Comparison of ENCODE assay signal across 8 mouse cellular contexts in genomic region chr11:11974591-11975255, GRCm38 (mm10).
DNase-seq lines count a peak whose midpoint lies in the region; ATAC-seq and TF ChIP-seq lines count a peak whose summit lies in the region.

No protein-coding gene starts in this region.

- in situ Hi-C loops in Patski (cut with MboI; ENCODE audit: low pct_unique_long_range_greater_than_20kb) = loop anchor here (5.0 to 25.0 kb wide), 2 partner anchors 162 to 412 kb away; no protein-coding TSS in a partner anchor

- no peak overlapping the region for H3K9ac ChIP-seq in embryonic facial prominence, embryonic 13.5 days

- no peak for DNase-seq in lung, adult 2 months
- DNase-seq in lung, postnatal 14 days = no peak
- DNase-seq in Patski (ENCODE audit: low read depth, low spot score) = no peak
- peak; percentile 43 for DNase-seq in kidney, adult 18-20 months
- peak; percentile 43 for DNase-seq in lung, postnatal 25 days (ENCODE audit: low spot score)
- DNase-seq in splenic B cell, adult 2 months (ENCODE audit: low read depth, low spot score) = peak; percentile 81
- DNase-seq in ovary, postnatal 14 days (ENCODE audit: low spot score) = no peak

- H3K36me3 ChIP-seq in embryonic facial prominence, embryonic 13.5 days = peaks cover 31% of the 10 kb centered on the region
- H3K36me3 ChIP-seq in splenic B cell, adult 2 months (ENCODE audit: control insufficient read depth, insufficient read depth, low read length, poor library complexity, severe bottlenecking) = no peaks in the 10 kb centered on the region

- TF ChIP-seq CTCF in lung, adult 2 months (IDR thresholded peaks at IDR 0.05; ENCODE audit: insufficient read depth, low read length) = peak; percentile 39; the same call in 1 of the 2 replicates
- peak; percentile 57 for TF ChIP-seq CTCF in Patski (IDR thresholded peaks at IDR 0.05)

- peaks cover 8% of the 10 kb centered on the region; the same call in 1 of the 2 replicates for H3K9me3 ChIP-seq in embryonic facial prominence, embryonic 13.5 days

- CTCF ChIA-PET in Patski (lab: Charles Lee) = interaction anchor here (0.6 to 8.5 kb wide), 17 partner anchors 11 to 418 kb away, joined by 3 to 99 read pairs (median 3); partner anchors contain the start of gene Fignl1

- no peak overlapping the region for H3K4me3 ChIP-seq in lung, adult 2 months (replicated peaks; ENCODE audit: extremely low read depth, low read depth, low read length)
- no peak overlapping the region for H3K4me3 ChIP-seq in embryonic facial prominence, embryonic 13.5 days

- 29% methylated on average over 10 of the region's 10 CpGs for WGBS in lung, adult 2 months
- 51% methylated on average over 10 of the region's 10 CpGs for WGBS in embryonic facial prominence, embryonic 13.5 days

- peak overlapping the region; percentile 10; the same call in 1 of the 2 replicates for H3K4me2 ChIP-seq in embryonic facial prominence, embryonic 13.5 days

- no peak for ATAC-seq in Patski
- 0 out of 2 replicates have a peak, but pooled peaks have one; percentile 69 for ATAC-seq in embryonic facial prominence, embryonic 13.5 days (ENCODE audit: insufficient number of reproducible peaks, insufficient read depth, low FRiP score, low TSS enrichment, low read depth)

- POLR2A ChIA-PET in Patski (lab: Charles Lee) = interaction anchor here (0.7 kb wide), 1 partner anchor 424 kb away, joined by 3 read pairs; no protein-coding TSS in a partner anchor

- no peak overlapping the region for H3K27ac ChIP-seq in embryonic facial prominence, embryonic 13.5 days

- H3K4me1 ChIP-seq in lung, adult 2 months (ENCODE audit: control insufficient read depth, insufficient read depth, low read length) = peaks cover 2% of the 10 kb centered on the region; the same call in 1 of the 2 replicates
- H3K4me1 ChIP-seq in embryonic facial prominence, embryonic 13.5 days = no peaks in the 10 kb centered on the region

- no peak for TF ChIP-seq POLR2A in lung, adult 2 months (IDR thresholded peaks at IDR 0.05; ENCODE audit: borderline replicate concordance, extremely low read depth, low read depth, low read length)

- H3K27me3 ChIP-seq in Patski = no peaks in the 10 kb centered on the region
- H3K27me3 ChIP-seq in embryonic facial prominence, embryonic 13.5 days = no peaks in the 10 kb centered on the region
- H3K27me3 ChIP-seq in splenic B cell, adult 2 months (ENCODE audit: control insufficient read depth, insufficient read depth, low read length, poor library complexity, severe bottlenecking) = no peaks in the 10 kb centered on the region

Comparison
In these comparisons a context has a peak if more than half of its experiments do, and no peak if none do; other contexts are left out.
1. DNase-seq: peak in kidney, adult 18-20 months (single experiment), lung, postnatal 25 days (single experiment) and splenic B cell, adult 2 months (single experiment); none in lung, adult 2 months (single experiment), lung, postnatal 14 days (single experiment), Patski (single experiment) and ovary, postnatal 14 days (single experiment).